Mouse (Mus musculus) embryonic facial prominence, embryonic 12.5 days (tissue): ENCODE results near the gene Kank2. TPM values are rescaled to one million over a fixed set of nuclear protein-coding genes. Genes with fewer than 3 reads are reported as not detected.

Experiments used
- ATAC-seq: fragments of 200-750 bp; cut with Nextera tagmentation; 2 replicates; pipeline ENCODE4 v1.8.0; 2017; ENCODE audit not compliant: insufficient number of reproducible peaks, insufficient read depth, low FRiP score, low TSS enrichment
- H3K27ac ChIP-seq: fragments of 300-500 bp; sonication (generic); 2 replicates; pipeline ENCODE4 v1.5.1; 2016; ENCODE audit warnings: mild to moderate bottlenecking
- H3K27me3 ChIP-seq: fragments of 300-500 bp; sonication (generic); 2 replicates; pipeline ENCODE4 v1.6.1; 2016; ENCODE audit warnings: mild to moderate bottlenecking, moderate library complexity
- H3K36me3 ChIP-seq: fragments of 300-500 bp; sonication (generic); 2 replicates; pipeline ENCODE4 v1.6.1; 2016; ENCODE audit warnings: mild to moderate bottlenecking
- H3K4me1 ChIP-seq: fragments of 300-500 bp; sonication (generic); 2 replicates; pipeline ENCODE4 v1.6.1; 2016
- H3K4me2 ChIP-seq: fragments of 300-500 bp; sonication (generic); replicated peaks from 2 replicates; pipeline ENCODE4 v1.6.1; 2016; ENCODE audit warnings: mild to moderate bottlenecking, moderate library complexity
- H3K4me3 ChIP-seq: fragments of 300-500 bp; sonication (generic); 2 replicates; pipeline ENCODE4 v1.5.1; 2016; ENCODE audit warnings: mild to moderate bottlenecking
- H3K9ac ChIP-seq: fragments of 300-500 bp; sonication (generic); 2 replicates; pipeline ENCODE4 v1.6.1; 2016; ENCODE audit warnings: mild to moderate bottlenecking, moderate library complexity
- H3K9me3 ChIP-seq: fragments of 300-500 bp; sonication (generic); 2 replicates; pipeline ENCODE4 v1.6.1; 2016; ENCODE audit warnings: mild to moderate bottlenecking, moderate library complexity
- WGBS: fragments of 180-500 bp; shearing (Covaris S2); methylation state at CpG from one replicate; pipeline ENCODE4 v1.1.7; 2016; 5-methylcytosine and 5-hydroxymethylcytosine counted together
- microRNA-seq: library from miRNA; unstranded; fragments of <30 nt; microRNA quantifications from one replicate; pipeline ENCODE4, GENCODE M21; 2017
- polyA plus RNA-seq: library from polyadenylated mRNA; unstranded; fragments of >200 nt; fragmentation: Nextera tagmentation; extraction: Ambion mirVana; gene quantifications from 2 replicates; pipeline ENCODE4 v1.2.1, GENCODE M21; 2016

The Kank2 gene
- polyA plus RNA-seq, 1 experiment from 2014 or later = 20.4 TPM

GRCm38 (mm10) chr9:21725224-21726121 is 73.1 kb downstream of the Kank2 start:
- 86% methylated on average over 23 of the region's 23 CpGs for WGBS
- Histone ChIP-seq H3K4me2 (peak overlapping the region; percentile 62), H3K4me3 (peak overlapping the region; percentile 65), H3K27me3 (no peaks in the 10 kb centered on the region), H3K4me1 (peaks cover 15% of the 10 kb centered on the region), H3K9me3 (no peaks in the 10 kb centered on the region), H3K9ac (no peak overlapping the region), H3K27ac (no peak overlapping the region), H3K36me3 (peaks cover 18% of the 10 kb centered on the region)
- ATAC-seq = no peak

- H3K4me2 ChIP-seq = peak overlapping the region; percentile 62
- H3K9ac ChIP-seq = peak overlapping the region; percentile 62
- ATAC-seq = peak; percentile 92
Measured at GRCm38 (mm10) chr9:21724147-21724536, 74.4 kb downstream of the Kank2 start.

GRCm38 (mm10) chr9:21723377-21724146 is 75.0 kb downstream of the Kank2 start, which contains the start of gene Ldlr:
Gene Ldlr, plus strand, starts transcription at chr9:21723483.
- peak within 1 kb of the TSS; percentile 95 for H3K27ac ChIP-seq
- H3K9me3 ChIP-seq = no peaks in the 10 kb centered on the region
- H3K4me1 ChIP-seq = peaks cover 15% of the 10 kb centered on the region
- WGBS = under 1% methylated on average over 47 of the region's 47 CpGs
- no peaks in the 10 kb centered on the region for H3K27me3 ChIP-seq
- H3K4me2 ChIP-seq = peak within 1 kb of the TSS; percentile 62
- peaks cover 5% of the 10 kb centered on the region; the same call in 1 of the 2 replicates for H3K36me3 ChIP-seq
- peak; percentile 78 for ATAC-seq
- H3K9ac ChIP-seq = peak within 1 kb of the TSS; percentile 62
- peak within 1 kb of the TSS; percentile 65 for H3K4me3 ChIP-seq

More at GRCm38 (mm10) chr9:21724147-21724536, 74.4 kb downstream of the Kank2 start:
- WGBS = under 1% methylated on average over 18 of the region's 18 CpGs
- no peaks in the 10 kb centered on the region for H3K27me3 ChIP-seq
- H3K36me3 ChIP-seq = peaks cover 11% of the 10 kb centered on the region; the same call in 1 of the 2 replicates
- peaks cover 15% of the 10 kb centered on the region for H3K4me1 ChIP-seq
- peak overlapping the region; percentile 65 for H3K4me3 ChIP-seq
- H3K27ac ChIP-seq = peak overlapping the region; percentile 95
- no peaks in the 10 kb centered on the region for H3K9me3 ChIP-seq

GRCm38 (mm10) chr9:21721036-21721435 is 77.5 kb downstream of the Kank2 start:
- Histone ChIP-seq H3K9me3 (0 out of 2 replicates have a peak, but pooled peaks cover under 1% of the 10 kb centered on the region), H3K4me1 (peaks cover 14% of the 10 kb centered on the region), H3K36me3 (no peaks in the 10 kb centered on the region; the same call in 1 of the 2 replicates), H3K27ac (no peak overlapping the region), H3K9ac (no peak overlapping the region), H3K27me3 (no peaks in the 10 kb centered on the region), H3K4me3 (no peak overlapping the region), H3K4me2 (no peak overlapping the region)
- WGBS = 67% methylated on average over 2 of the region's 2 CpGs
- ATAC-seq = no peak

- Histone ChIP-seq H3K9me3 (0 out of 2 replicates have a peak, but pooled peaks cover 4% of the 10 kb centered on the region), H3K9ac (no peak overlapping the region), H3K4me2 (no peak overlapping the region), H3K4me1 (no peaks in the 10 kb centered on the region), H3K4me3 (no peak overlapping the region), H3K36me3 (peaks cover 6% of the 10 kb centered on the region; the same call in 1 of the 2 replicates), H3K27me3 (no peaks in the 10 kb centered on the region), H3K27ac (no peak overlapping the region)
- 84% methylated on average over 2 of the region's 2 CpGs for WGBS
- ATAC-seq = no peak
Measured at GRCm38 (mm10) chr9:21717015-21717414, 81.5 kb downstream of the Kank2 start.

Small RNA genes within 50 kb of the gene (microRNA-seq; reads per million reads assigned to microRNA genes)
- 6.4 reads per million, percentile 22 among the genes with 10 or more reads in this experiment for gene Mir7083

Other genes starting within 250 kb of the Kank2 start
- 40.6 and 41.8 TPM in 2 replicates for gene Timm29, start 206.0 kb downstream of the Kank2 start, polyA plus RNA-seq
- gene Yipf2, start 205.9 kb downstream of the Kank2 start, polyA plus RNA-seq = 19.1 and 22.6 TPM in 2 replicates
- gene Smarca4, start 182.6 kb downstream of the Kank2 start, polyA plus RNA-seq = 126 and 130 TPM in 2 replicates
- 33.5 and 36.8 TPM in 2 replicates for gene Ldlr, start 75.3 kb downstream of the Kank2 start, polyA plus RNA-seq
- 117 and 126 TPM in 2 replicates for gene Spc24, start 38.4 kb downstream of the Kank2 start, polyA plus RNA-seq
- 0.96 and 1.7 TPM in 2 replicates for gene Angptl8, start 36.8 kb upstream of the Kank2 start, polyA plus RNA-seq
- 30.8 and 33.3 TPM in 2 replicates for gene Dock6, start 53.9 kb upstream of the Kank2 start, polyA plus RNA-seq
- gene Rab3d, start 119.4 kb upstream of the Kank2 start, polyA plus RNA-seq = 10.2 and 11.1 TPM in 2 replicates
- 5.3 and 5.6 TPM in 2 replicates for gene Ccdc159, start 128.7 kb upstream of the Kank2 start, polyA plus RNA-seq
- 40.5 and 42.4 TPM in 2 replicates for gene Tmem205, start 128.8 kb upstream of the Kank2 start, polyA plus RNA-seq
- gene Plppr2, start 138.3 kb upstream of the Kank2 start, polyA plus RNA-seq = 15.9 and 16.2 TPM in 2 replicates
- gene Swsap1, start 157.0 kb upstream of the Kank2 start, polyA plus RNA-seq = 5.6 and 7.0 TPM in 2 replicates
- 6.6 and 7.8 TPM in 2 replicates for gene Epor, start 164.8 kb upstream of the Kank2 start, polyA plus RNA-seq
- gene Rgl3, start 190.7 kb upstream of the Kank2 start, polyA plus RNA-seq = 1.3 and 1.4 TPM in 2 replicates
- 2.0 and 2.2 TPM in 2 replicates for gene Ccdc151, start 203.9 kb upstream of the Kank2 start, polyA plus RNA-seq
- 113 and 115 TPM in 2 replicates for gene Prkcsh, start 204.1 kb upstream of the Kank2 start, polyA plus RNA-seq